Mouse (Mus musculus): ENCODE data around the gene Rap2a.

Rap2a gene

DNA sequence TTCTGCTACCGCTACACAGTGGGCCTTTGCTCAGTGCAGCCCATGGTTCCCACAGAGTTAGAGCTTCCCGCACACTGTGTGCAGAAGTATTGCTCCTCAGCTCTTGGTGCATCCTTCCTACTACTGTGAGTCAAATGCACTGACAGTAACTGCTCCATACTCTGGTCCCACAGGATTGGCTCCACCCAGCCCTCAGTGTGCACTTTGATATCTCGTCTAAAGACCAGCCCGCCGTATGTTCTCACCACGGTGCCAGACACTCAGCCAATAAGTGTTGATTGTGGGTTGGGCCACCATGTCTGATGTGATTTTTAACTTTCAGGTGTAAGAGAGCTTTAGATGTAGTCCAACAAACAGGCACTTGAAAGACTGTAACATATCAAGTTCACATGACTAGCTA, 21.4 kb downstream of the Rap2a start:
- DNase-seq (ENCODE audit: low read depth, low spot score), result no peak

DNA sequence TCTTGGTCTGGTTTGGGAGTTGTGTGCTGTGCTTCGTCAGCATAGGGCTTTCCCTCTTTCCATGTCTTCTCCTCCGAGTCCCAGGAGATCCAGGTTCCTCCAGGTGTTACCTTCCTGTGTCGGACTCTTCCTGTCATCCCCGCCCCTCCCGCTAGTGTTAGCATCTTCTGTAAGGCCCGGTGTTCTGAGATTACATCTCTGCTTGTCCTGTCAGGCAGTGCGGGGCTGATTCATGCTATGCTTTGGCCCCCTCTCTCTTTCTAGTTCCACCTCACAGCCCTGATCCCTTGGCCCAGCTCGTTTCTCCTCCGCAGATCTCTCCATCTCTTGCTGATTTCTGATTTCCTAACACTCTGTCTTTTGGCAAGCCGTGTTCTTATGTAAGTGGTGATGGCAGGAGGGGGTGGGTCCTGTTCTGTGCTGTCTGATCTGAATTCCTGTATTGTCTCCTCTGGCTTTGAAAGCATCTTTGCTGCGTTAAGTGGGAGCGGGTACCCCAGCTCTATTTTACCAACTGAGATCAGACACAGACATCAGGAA, 21.8 kb downstream of the Rap2a start:
- peak; percentile 80 for DNase-seq (ENCODE audit: low read depth, low spot score)

DNA sequence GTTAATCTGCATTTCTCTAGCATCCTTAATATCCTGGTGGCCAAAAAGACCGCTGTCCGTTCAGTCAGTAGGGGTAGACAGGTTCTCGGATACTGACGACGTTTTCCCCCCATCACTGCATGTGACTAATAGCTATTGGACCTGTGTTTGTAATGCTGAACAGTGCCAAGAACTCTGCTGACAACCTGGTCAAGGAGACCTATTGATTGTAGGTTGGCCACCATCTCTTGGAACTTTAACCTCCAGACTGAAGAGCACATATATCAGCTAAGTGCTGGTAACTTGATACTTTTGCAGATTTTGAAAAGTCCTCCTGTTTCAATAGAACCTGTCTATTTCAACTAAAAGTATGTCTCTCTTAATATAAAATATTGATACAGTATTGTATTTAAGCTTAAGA, 22.5 kb downstream of the Rap2a start:
- DNase-seq (ENCODE audit: low read depth, low spot score), result no peak

DNA sequence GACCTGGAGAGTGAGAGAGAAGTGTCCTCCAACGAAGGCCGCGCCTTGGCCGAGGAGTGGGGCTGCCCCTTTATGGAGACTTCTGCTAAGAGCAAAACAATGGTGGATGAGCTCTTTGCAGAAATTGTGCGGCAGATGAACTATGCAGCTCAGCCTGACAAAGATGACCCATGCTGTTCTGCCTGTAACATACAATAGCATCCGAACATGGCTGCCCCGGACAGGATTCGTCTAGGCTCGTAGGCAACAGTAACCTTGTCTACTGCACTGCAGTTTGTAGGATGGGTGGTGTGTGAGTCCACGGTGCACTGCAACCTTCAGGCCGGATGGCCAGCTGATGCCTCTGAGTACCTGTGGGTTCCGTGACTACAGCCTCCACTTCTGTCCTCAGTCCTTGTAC, 25.4 kb downstream of the Rap2a start:
- DNase-seq (ENCODE audit: low read depth, low spot score), result no peak

DNA sequence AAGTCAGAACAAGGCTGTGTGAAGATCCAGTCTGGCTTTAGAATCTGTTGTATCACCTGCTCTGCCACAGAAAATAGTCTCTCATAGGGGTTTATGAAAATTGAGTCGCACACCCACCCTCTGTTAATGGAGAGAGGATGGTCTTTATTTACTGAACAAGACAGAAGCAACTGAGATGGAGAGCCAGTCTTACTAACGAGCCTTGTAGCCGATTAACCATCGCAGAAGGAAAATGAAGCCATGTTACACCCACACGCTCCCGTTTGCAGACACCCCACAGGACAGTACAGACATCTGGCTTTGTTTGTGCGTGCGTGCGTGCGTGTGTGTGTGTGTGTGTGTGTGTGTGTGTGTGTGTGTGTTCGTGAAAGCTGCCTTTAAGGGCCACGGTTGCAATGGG, 26.2 kb downstream of the Rap2a start:
- peak; percentile 34 for DNase-seq (ENCODE audit: low read depth, low spot score)

DNA sequence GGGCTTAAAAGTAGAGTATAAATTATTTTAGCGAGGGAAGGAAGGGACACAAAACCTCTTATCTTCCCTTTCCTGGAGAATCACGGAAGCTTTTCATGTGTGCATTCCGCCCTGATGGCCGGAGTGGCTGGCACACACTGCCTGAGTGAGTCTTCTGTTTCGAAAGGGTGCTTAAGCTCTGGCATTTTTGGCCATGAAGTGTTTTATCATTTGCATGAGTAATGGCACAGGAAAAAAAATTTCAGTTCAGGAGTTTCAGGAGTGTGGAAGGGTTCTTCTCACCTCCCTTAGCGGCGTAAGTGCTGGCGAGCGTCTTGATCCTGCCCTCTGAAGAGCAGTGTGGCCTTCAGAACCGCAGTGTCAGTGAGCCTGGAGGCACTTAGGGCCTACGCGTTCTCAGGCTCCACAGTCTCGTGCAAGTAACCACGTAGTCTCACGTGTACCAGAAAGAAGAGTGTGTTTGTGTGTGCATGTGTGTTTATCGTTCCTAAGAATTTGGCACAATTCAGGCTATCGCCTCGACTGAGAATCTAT, 26.8 kb downstream of the Rap2a start:
- no peak for DNase-seq (ENCODE audit: low read depth, low spot score)

DNA sequence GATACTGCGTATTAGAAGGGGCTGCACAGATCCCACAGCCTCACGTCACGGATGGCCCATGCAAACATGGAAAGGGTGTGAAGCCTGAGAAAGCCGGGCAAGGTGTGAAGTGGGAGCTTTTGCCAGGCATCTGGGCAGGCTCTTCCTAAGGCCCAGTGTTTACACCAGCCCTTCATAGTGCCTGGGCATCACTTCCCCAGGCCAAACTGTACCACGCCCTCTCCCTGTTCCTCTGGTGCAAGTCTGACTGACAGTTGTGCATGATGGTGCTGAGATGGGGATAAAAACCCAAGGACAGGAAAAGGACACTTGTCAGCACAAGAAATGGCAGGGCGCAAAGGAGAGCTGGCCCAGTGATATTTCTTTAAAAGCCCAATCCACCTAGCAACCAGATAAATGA, 27.7 kb downstream of the Rap2a start:
- no peak for DNase-seq (ENCODE audit: low read depth, low spot score)

DNA sequence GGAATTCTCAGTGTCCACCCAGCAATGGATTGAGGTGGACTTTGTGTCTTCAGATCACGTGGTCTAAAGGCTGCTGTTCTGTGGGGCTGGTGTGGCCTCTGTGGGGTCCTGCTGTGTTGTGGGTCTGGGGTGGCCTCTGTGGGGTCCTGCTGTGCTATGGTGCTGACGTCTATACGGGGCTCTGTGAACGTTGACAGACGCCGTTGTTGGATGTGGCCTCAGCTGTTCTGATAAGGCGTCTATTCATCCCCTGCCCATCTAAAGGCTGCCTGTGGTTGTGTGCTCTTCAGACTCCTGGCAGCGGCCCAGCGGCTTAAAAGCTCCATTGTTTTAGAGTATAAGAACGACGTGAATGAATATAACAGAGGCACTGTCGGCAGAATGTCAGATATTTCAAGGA, 29.3 kb downstream of the Rap2a start:
- peak; percentile 36 for DNase-seq (ENCODE audit: low read depth, low spot score)

DNA sequence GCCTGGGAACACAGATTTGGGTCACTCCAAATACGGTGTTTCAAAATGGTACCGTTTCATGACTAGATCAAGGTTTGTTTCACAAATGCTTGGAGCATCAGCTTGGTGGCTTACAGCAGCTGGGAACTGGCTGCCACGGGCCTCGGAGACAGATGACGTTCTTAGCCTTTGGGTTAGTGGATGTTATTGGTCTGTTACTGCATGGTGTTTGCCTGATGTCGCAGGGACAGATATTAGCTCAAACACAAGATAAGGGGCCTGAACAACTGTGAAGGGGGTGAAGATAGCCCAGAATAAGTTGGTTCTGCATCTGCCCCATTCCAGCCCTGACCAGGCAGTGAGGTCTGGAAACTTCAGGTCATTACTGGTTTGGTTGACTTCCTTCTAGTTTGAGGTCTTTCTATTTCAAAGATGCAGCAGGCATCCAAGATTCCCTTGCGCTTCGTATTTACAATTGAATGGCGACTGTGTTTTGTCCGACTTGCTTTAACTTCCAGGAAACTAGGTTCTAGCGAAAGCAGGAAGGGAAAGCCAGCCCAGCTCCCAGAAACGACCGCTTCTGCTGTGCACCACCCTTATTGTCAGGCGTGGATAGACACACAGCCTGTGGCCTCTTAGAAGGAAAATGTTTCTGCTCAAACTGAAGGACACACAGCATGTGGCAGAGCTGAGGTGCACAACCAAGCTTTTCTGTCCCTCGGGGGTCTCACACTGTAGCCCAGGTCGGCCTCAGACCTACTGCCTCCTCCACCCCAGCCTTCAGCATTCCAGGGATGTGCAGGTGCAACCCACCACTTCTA, 30.5 kb downstream of the Rap2a start:
- no peak for DNase-seq (ENCODE audit: low read depth, low spot score)

DNA sequence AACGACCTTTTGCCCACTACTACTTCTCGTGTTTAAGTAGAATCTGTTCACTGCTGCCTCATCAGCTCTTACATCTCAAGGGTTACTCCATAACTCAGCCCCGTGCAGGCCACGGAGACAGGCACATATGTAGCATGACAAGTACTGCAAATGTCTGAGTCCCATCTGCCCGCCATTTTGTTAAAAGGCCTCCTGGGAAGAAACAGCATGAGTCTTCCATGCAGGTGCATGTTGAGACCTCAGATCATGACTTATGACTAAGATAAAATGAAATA, 31.1 kb downstream of the Rap2a start:
- no peak for DNase-seq (ENCODE audit: low read depth, low spot score)

DNA sequence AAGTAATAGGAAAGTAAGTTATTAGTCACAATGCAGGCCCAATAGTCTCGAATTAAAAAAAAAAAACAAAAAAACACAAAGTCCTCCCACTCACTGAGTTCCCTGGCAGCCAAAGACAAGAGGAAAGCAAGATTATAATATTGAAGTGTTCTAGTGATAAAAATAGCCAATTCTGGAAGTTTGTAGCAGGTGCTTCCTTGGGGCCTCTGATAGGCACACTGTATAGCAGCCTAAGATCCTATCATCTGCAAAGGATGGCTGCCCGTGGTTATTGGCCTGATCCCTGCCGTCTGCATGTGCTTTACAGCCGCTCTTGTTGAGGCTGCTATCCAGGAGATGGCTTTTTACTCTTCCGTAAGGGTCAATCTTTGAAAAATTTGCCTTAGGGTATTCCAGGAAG, 33.6 kb downstream of the Rap2a start:
- no peak for DNase-seq (ENCODE audit: low read depth, low spot score)

DNA sequence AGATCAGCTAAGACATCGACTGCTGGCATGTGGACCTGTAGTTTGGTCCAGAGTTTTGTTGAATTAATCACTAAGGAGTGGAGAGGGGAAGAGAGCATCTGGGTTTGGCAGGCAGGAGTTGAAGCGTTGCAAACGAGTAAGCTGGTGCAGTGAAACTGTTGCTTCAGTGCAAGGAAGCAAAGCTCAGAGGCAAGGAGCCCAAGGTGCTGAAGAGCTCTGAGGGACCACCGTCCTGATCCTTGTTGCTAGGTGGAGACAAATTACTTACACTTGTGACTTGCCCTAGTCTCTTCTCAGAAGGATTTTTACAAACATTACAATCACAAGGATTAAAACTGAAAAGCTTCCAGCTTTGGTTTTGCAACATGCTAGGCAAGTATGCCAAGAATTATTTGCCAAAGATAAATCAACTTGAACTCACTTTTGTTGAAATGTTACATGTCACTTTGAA, 36.6 kb downstream of the Rap2a start:
- DNase-seq (ENCODE audit: low read depth, low spot score), result no peak

DNA sequence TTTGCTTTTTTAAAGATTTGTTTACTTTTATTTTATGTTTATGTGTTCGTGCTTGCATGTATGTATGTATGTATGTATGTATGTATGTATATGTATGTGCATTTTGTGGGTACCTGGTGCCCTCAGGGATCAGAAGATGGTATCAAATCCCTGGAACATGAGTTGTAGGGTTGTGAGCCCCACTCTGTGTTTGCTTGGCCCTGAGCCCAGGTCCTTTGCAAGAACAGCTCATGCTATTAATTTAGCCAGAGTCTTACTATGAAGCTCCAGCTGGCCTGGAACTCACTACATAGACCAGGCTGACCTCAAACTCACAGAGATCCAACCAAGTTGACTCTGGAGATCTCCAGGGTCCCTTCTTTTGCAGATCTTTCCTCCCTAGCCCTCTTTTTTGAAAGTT, 37.1 kb downstream of the Rap2a start:
- DNase-seq (ENCODE audit: low read depth, low spot score), result no peak

DNA sequence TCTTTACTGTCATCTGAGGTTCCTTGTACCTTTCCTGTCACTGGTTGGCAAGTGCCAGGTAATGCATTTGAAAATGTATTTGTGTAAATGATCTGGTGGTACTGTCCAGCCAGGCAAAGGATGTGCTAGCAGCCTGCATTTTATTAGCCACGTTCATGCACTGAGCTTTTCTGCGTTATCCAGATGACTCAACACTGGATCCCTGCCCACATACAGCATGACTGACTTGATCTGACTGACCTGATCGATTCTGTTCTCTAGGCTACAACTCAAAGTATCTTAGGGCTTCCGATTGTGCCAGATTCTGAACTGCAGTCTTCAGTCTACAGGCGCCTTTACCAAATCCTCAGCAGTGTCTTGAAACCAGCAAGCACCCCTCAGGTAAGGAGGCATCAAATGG, 40.5 kb downstream of the Rap2a start:
- no peak for DNase-seq (ENCODE audit: low read depth, low spot score)

DNA sequence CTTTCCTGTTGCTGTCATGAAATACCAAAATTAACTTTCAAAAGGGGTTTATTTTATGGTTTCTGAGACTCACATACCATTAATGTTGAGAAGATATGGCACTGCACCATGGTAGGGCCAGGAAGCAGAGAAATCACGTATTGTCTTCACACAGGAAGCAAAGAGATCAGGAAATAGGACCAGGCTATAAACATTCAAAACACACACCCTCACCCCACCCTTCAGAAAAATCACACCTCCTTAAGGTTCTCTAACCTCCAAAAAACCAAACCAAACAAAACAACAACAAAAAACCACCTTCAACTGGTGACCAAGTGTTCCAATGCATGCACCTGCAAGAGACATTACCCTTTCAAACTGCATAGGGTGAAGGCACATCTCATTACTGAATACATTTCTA, 41.7 kb downstream of the Rap2a start:
- DNase-seq (ENCODE audit: low read depth, low spot score), result no peak

DNA sequence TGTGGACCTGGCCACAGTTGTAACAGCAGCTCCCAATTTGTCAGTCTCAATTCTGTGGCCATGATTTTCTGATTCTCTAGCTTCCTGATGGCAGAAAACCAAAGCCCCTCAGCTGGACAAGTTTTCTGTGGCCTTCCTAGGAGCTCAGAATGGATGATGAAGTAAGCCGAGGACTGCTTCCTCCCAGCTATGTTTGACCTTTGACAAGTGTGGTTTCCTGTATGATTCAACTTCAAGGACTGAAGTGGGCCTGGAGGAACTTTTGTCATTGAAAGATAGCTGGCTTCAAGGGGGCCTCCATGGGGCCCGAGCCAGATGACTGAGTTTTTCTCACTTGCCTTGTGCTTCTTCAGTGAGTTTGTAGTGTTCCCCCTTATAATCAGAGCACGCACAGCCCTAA, 42.6 kb downstream of the Rap2a start:
- no peak for DNase-seq (ENCODE audit: low read depth, low spot score)

DNA sequence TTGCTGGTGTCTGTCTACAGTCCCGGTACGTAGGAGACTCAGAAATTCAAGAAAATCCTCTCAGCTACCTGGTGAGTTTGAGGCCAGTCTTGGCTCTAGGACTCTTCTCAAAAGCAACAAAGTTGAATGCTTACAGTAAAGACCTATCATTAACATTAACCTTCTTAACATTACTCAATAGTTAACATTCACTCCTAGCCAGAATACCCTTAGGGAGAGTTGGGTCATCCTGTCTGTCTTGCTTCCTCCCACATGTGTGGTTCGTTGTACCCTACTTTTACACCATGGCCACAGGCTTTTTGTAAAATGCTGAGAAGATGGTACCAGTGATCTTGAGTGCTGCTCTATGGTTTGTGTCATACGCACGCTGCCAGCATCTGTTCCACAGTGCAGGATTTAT, 45.1 kb downstream of the Rap2a start:
- no peak for DNase-seq (ENCODE audit: low read depth, low spot score)

DNA sequence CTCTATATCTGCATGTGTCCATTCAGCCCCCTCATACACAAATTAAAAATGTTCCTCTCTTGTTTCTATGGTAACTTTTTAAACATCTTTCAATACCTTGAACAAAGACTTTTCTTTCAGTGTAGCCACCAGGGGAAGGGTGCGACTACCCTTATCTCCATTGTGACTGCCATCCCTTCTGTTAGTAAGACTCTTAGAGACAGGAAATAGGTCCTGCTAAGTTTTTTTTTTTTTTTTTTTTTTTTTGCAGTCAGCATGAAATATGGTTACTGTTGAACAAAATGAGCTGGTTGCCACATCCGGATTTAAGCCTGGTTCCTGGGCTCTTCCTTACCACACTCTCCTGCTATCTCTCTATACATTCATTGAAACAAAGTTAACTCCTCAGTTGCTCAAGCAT, 47.4 kb downstream of the Rap2a start:
- DNase-seq (ENCODE audit: low read depth, low spot score), result no peak

DNA sequence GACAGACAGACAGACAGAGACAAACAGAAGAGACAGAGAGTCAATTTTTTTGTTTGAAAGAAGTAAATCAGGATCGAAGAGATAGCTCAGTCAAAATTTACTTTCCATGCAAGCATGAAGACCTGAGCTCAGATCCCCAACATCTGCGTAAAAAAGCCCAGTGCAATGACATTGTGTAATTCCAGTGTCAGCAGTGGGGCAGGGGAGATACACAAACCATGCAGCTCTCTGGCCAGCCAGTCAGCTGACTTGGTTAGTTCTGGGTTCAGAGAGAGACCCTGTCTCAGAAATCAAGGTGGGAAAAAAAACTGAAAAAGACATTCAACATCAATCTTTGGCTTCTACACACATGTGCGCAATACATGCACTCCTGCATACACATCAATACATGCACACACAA, 55.1 kb downstream of the Rap2a start:
- no peak for DNase-seq (ENCODE audit: low read depth, low spot score)

DNA sequence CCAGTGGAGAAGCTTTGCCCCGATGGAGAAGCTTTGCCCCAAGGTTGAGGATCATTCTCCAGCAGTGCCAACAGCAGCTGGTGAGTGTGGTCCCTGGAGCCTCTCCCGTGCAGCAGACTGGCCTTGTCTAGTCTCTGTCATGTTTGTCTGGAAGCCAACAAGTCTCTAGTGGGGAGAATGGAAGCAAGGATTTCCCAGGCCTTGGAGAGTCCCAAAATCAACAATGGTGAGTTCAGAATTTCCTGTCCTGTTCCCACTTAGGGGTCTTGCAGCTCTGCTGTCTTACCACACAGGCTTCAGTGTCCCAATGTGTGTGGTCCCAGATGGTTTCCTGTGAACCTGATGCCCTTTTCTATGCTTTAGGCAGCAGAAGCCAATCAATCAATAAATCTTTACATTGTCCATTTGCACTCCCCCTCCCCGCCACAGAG, 56.6 kb downstream of the Rap2a start:
- DNase-seq (ENCODE audit: low read depth, low spot score), result no peak

DNA sequence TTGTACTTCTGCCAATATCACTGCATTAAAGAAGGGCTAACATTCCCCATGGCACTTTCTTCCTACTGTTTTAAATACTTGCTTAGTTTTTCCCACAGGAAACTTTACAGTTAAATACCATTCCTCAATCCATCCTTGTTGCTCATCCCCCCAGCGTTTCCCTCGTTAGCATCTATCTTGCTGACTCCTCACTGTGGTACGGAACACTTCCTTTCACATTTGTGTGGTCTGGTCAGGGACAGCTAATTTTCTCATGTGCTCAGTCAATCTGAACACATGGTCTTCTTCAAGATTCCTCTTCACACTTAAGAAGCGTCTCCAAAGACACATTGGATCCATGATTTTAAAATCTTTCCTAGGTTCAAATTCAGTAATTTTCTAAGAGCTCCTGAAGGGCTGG, 57.2 kb downstream of the Rap2a start:
- no peak for DNase-seq (ENCODE audit: low read depth, low spot score)

DNA sequence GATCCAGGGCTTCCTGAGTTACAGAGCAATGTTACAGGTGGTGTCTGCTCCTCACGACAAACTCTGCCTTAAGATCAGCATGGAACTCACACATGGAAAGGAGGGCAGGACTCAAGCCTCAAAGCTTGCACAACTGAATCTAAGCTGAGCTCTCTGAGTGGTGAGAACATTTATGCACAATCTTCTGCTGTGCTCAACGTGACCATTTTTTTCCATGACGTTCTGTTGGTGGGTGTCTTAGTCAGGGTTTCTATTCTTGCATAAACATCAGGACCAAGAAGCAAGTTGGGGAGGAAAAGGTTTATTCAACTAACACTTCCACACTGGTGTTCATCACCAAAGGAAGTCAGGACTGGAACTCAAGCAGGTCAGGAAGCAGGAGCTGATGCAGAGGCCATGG, 57.7 kb downstream of the Rap2a start:
- peak; percentile 6 for DNase-seq (ENCODE audit: low read depth, low spot score)

DNA sequence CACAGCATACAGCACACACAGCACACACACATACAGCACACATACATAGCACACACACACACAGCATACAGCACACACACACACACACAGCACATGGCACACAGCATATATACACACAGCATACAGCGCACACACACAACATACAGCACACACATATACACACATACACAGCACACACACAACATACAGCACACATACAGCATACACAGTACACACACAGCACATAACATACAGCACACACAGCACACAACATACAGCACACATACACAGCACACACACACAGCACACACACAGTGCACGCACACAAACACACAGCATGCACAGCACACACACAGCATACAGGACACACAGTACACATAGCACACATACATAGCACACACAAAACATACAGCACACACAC, 60.9 kb downstream of the Rap2a start:
- no peak for DNase-seq (ENCODE audit: low read depth, low spot score)

DNA sequence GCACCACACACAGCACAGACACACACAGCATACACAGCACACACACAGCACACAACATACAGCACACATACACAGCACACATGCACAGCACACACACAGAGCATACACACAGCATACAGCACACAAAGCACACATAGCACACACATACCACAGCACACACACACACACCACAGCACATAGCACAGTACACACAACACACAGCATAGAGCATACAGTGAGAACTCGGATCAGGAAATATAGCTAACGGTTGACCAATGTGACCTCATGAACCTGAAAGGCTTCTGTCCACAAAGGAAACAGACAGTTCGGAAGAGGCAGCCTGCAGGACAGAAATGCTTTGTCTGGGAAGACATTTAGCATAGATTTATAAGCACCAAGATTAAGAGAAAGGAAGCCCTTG, 61.4 kb downstream of the Rap2a start:
- no peak for DNase-seq (ENCODE audit: low read depth, low spot score)
